In genomic region chr6:86967166-86967565, GRCm38 (mm10) we compare ENCODE assay signal across 34 mouse cellular contexts.
"Had no signal": no experiment of that assay in that cellular context is flagged by ENCODE, and none has a peak within 500 bp of the region (broad histone marks: within the 10 kb centered on the region; RNA-seq: fewer than 3 reads in every experiment).

No protein-coding gene starts in this region.

- H3K4me1 ChIP-seq: heart, embryonic 10.5 days; heart, embryonic 12.5 days; heart, embryonic 13.5 days; heart, embryonic 15.5 days; hindbrain, embryonic 10.5 days; hindbrain, embryonic 12.5 days; hindbrain, embryonic 13.5 days; hindbrain, embryonic 15.5 days; intestine, embryonic 15.5 days; kidney, embryonic 15.5 days had no signal

- H3K9ac ChIP-seq: heart, embryonic 12.5 days; heart, embryonic 13.5 days; heart, embryonic 15.5 days; hindbrain, embryonic 12.5 days; hindbrain, embryonic 13.5 days; hindbrain, embryonic 14.5 days; hindbrain, embryonic 15.5 days; intestine, embryonic 15.5 days; kidney, embryonic 15.5 days had no signal

- H3K27me3 ChIP-seq: heart, embryonic 12.5 days; heart, embryonic 13.5 days; heart, embryonic 15.5 days; hindbrain, embryonic 12.5 days; hindbrain, embryonic 13.5 days; hindbrain, embryonic 15.5 days; intestine, embryonic 15.5 days; kidney, embryonic 15.5 days had no signal

- H3K4me2 ChIP-seq: heart, embryonic 11.5 days; heart, embryonic 12.5 days; heart, embryonic 13.5 days; heart, embryonic 15.5 days; hindbrain, embryonic 12.5 days; hindbrain, embryonic 13.5 days; hindbrain, embryonic 14.5 days; hindbrain, embryonic 15.5 days; intestine, embryonic 15.5 days; kidney, embryonic 15.5 days had no signal

- H3K9me3 ChIP-seq: heart, embryonic 10.5 days; heart, embryonic 12.5 days; heart, embryonic 13.5 days; heart, embryonic 15.5 days; hindbrain, embryonic 10.5 days; hindbrain, embryonic 12.5 days; hindbrain, embryonic 13.5 days; hindbrain, embryonic 15.5 days; intestine, embryonic 15.5 days; kidney, embryonic 15.5 days had no signal

- H3K27ac ChIP-seq: heart, embryonic 10.5 days; heart, embryonic 13.5 days; heart, embryonic 15.5 days; hindbrain, embryonic 10.5 days; hindbrain, embryonic 12.5 days; hindbrain, embryonic 13.5 days; hindbrain, embryonic 14.5 days; hindbrain, embryonic 15.5 days; hindbrain, postnatal 0 days; intestine, embryonic 15.5 days; kidney, embryonic 15.5 days; kidney, postnatal 0 days; layer of hippocampus, adult 2 months had no signal

- H3K4me3 ChIP-seq: heart, embryonic 10.5 days; heart, embryonic 12.5 days; heart, embryonic 13.5 days; heart, embryonic 15.5 days; hindbrain, embryonic 10.5 days; hindbrain, embryonic 12.5 days; hindbrain, embryonic 13.5 days; hindbrain, embryonic 15.5 days; intestine, embryonic 15.5 days; kidney, embryonic 15.5 days; layer of hippocampus, adult 2 months had no signal

- ATAC-seq: hindbrain, embryonic 16.5 days; hindbrain, postnatal 0 days; inflammation-experienced regulatory T-cells, adult 6 months; intestine, embryonic 15.5 days; intestine, embryonic 16.5 days; intestine, postnatal 0 days had no signal

- DNase-seq: heart, postnatal 10 days; heart, postnatal 14 days; heart, postnatal 36 days; heart, postnatal 4 days; kidney, adult 11 months; kidney, adult 18-20 months; kidney, adult 2 months; kidney, adult 8-10 months; kidney, adult 9 months; kidney, postnatal 10 days; kidney, postnatal 14 days; kidney, postnatal 25 days; kidney, postnatal 36 days; layer of hippocampus, adult 9-11 months; layer of hippocampus, postnatal 36 days had no signal
